Mouse (Mus musculus) urinary bladder, postnatal 14 days (tissue): ENCODE data around the gene Inmt.

ENCODE experiments used
- DNase-seq: peaks from one replicate; pipeline ENCODE4 v3.0.0; 2021; ENCODE audit warnings: low spot score

Gene Inmt

GRCm38 (mm10) chr6:55169818-55170217 lies 5.0 kb downstream of the Inmt start:
- DNase-seq = no peak

GRCm38 (mm10) chr6:55166777-55167463 lies 7.9 kb downstream of the Inmt start:
- peak; percentile 74 for DNase-seq

GRCm38 (mm10) chr6:55163046-55163584 lies 11.7 kb downstream of the Inmt start:
- no peak for DNase-seq

GRCm38 (mm10) chr6:55161311-55161761 lies 13.5 kb downstream of the Inmt start:
- no peak for DNase-seq

- no peak for DNase-seq
These were observed 15.6 kb downstream of the Inmt start for GRCm38 (mm10) chr6:55159256-55159655.

GRCm38 (mm10) chr6:55152226-55152625 lies 22.6 kb downstream of the Inmt start:
- DNase-seq = no peak

GRCm38 (mm10) chr6:55146138-55146537 lies 28.7 kb downstream of the Inmt start:
- DNase-seq = no peak

GRCm38 (mm10) chr6:55145285-55145684 lies 29.6 kb downstream of the Inmt start:
- no peak for DNase-seq

- DNase-seq = no peak
These were observed 36.5 kb downstream of the Inmt start for GRCm38 (mm10) chr6:55138343-55138742.

GRCm38 (mm10) chr6:55133425-55133824 lies 41.4 kb downstream of the Inmt start:
- no peak for DNase-seq

- no peak for DNase-seq
These were observed 42.0 kb downstream of the Inmt start, which contains the start of gene Crhr2 for GRCm38 (mm10) chr6:55132794-55133193. TSS of gene Crhr2 (minus strand) at chr6:55133016.

GRCm38 (mm10) chr6:55131301-55131700 lies 43.5 kb downstream of the Inmt start:
- no peak for DNase-seq

GRCm38 (mm10) chr6:55130631-55131030 lies 44.2 kb downstream of the Inmt start:
- DNase-seq = no peak

- DNase-seq = no peak
These were observed 46.5 kb downstream of the Inmt start for GRCm38 (mm10) chr6:55128391-55128790.

GRCm38 (mm10) chr6:55126576-55126975 lies 48.3 kb downstream of the Inmt start:
- no peak for DNase-seq

- peak; percentile 17 for DNase-seq
These were observed 51.8 kb downstream of the Inmt start for GRCm38 (mm10) chr6:55123056-55123455.
